Mouse (Mus musculus) kidney, postnatal 14 days (tissue): ENCODE results near the gene Lats2.
A peak's percentile ranks its signal among the peaks of the same experiment; 100 is the strongest.
"Not testable (repeated sequence)": the region's sequence is repeated elsewhere in the genome, so short reads cannot be mapped to it uniquely, and the experiment has no call there.

Experiments used
- DNase-seq: peaks from one replicate; pipeline ENCODE4 v3.0.0; 2022; ENCODE audit warnings: mixed read lengths

Lats2 gene

GRCm38 (mm10) chr14:57692517-57693130, 65.6 kb downstream of the Lats2 start:
- no peak for DNase-seq

- no peak for DNase-seq
Observed at GRCm38 (mm10) chr14:57691316-57691715, 66.9 kb downstream of the Lats2 start.

GRCm38 (mm10) chr14:57690681-57691080, 67.5 kb downstream of the Lats2 start:
- DNase-seq = no peak

DNA sequence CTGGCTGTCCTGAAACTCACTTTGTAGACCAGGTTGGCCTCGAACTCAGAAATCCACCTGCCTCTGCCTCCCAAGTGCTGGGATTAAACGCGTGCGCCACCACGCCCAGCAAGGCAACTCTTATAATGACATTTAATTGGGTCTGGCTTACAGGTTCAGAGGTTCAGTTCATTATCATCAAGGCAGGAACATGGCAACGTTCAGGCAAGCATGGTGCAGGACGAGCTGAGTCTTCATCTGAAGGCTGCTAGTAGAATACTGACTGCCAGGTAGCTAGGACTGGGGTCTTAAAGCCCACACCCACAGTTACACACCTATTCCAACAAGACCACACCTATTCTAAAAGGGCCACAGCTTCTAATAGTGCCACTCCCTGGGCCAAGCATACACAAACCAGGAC, 70.1 kb downstream of the Lats2 start:
- DNase-seq = not testable (repeated sequence)

- no peak for DNase-seq
Observed at GRCm38 (mm10) chr14:57687441-57687840, 70.7 kb downstream of the Lats2 start.

- no peak for DNase-seq
Observed at GRCm38 (mm10) chr14:57686647-57687046, 71.5 kb downstream of the Lats2 start.

DNA sequence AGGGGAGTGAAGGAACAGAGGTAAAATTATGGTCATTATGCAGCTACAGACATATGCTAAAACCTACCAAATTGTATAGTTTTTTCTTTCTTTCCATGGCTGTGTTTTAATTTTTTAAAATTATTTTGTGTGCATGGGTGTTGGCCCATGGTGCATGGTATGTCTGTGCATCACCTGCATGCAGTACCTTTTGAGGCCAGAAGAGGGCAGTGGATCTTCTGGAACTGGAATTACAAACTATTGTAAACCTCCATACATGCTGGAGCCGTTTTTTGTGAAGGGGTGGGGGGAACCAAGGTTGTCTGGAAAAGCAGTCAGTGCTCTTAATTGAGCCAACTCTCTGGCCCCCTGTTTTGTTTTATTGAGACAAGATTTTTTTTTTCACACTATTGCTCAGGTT, 73.6 kb downstream of the Lats2 start:
- DNase-seq = peak; percentile 76

- no peak for DNase-seq
Observed at GRCm38 (mm10) chr14:57682751-57683150, 75.4 kb downstream of the Lats2 start.

DNA sequence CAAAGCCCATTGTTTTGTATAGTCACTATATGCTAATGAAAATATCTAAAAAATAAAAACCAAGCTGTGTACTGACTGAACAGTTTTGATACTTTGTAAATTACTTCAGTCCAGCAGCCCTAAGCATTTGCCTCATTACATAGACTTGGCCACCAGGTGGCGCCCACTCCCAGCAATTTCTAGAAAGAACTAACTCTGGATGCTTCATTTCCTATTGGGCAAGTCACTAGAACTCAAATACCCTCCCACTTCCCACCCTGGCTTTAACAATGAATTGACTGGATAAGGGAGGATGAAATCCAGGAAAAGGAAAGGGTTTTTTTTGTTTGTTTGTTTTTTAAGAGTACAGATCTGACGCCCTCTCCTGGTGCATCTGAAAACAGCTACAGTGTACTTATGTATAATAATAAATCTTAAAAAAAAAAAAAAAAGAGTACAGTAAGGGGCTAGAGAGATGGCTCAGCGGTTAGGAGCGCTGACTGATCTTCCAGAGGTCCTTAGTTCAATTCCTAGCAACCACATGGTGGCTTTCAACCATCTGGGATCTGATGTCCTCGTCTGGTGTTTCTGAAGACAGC, 78.1 kb downstream of the Lats2 start:
- peak; percentile 90 for DNase-seq

DNA sequence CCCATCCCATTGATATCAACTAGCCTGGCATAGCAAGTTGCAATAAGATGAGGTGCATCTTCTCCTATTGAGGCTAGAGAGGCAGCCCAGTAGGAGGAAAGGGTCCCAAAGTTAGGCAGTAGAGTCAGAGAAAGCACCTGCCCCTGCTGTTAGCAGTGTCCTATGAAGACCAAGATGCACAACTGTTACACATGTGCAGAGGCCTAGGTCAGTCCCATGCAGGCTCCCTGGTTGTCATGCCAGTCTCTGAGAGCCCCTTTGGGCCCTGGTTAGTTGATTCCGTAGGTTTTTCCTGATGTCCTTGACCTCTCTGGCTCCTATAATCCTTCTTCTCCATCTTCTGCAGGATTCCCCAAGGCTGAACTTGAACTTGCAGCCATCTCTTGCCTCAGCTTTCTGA, 78.7 kb downstream of the Lats2 start:
- DNase-seq = no peak

- no peak for DNase-seq
Observed at GRCm38 (mm10) chr14:57675481-57675880, 82.7 kb downstream of the Lats2 start.

DNA sequence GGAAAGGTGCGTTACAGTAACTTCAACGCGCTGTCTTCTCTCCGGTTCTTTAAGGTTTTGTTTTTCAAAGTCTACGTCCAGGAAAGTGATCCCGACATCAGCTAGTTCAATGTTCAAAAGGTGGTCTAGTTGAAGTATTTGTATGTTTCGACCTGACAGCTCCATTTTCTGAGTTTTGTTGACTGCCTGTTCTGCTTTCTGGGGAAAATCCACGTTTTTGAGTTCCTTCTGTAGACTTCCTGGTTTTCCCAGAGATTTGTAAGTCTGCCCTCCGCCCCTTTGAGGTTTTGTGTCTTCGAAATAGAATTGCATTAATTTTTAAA, 92.6 kb downstream of the Lats2 start:
- no peak for DNase-seq

DNA sequence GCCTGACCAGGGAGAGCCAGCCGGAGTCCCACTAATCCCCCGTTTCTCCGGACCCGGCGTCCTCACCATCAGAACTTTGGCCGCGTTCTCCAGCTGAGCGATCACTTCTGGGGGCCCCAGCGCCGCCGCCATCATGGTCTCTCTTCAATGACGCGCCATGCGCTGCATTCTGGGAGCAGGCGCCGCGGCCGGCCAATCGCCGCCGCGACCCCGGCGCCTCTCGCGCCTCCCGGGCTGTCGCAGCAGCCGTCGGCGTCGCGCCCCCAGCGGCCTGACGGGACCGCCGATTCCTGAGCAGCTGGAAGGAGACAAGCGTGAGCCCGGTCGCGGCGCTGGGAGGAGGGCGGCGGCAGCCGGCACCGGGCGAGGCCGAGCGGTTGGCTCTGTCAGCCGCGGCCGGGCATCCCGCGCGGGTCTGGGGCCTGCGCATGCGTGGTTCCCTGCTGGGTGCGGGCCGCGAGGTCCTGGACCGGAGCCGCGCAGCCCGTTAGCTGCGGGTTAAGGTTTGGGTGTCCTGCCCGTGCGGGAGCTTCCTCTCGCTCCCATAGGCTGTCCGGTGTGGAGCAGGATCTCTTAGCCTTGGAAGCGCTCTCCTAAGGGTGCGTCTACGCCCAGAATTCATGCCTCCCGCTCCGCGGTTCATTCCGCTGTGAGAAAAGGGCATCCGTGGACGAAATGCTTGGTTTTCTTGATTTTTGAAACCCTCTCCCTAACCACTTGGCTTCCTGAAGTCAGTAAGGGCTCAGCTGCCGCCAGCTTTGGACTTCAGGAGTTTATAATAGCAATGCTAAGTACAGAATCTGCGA, 93.2 kb downstream of the Lats2 start, which contains the start of gene Xpo4:
Xpo4 (minus strand) TSS at position 609 of the 806 bp plus-strand sequence.
- peak; percentile 90 for DNase-seq

- no peak for DNase-seq
Observed at GRCm38 (mm10) chr14:57664311-57664821, 93.8 kb downstream of the Lats2 start.

DNA sequence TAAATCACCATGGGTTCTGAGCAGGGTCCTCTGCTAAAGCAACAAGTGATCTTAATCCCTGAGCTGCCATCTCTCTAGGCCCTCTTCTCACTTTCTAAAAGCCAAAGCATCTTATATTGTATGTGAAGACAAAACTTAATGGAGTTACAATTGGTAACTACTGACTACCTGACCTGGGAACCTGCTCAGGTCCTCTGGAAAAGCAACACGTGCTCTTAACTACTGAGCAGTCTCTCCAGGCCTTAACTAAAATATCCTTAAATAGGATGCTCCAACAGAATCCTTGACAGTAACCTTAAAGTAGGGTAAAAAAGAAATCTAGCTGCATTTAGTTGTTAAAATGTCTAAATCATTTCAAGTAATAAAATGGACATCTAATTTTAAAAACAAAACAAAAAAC, 94.6 kb downstream of the Lats2 start:
- DNase-seq = no peak

- no peak for DNase-seq
Observed at GRCm38 (mm10) chr14:57658301-57658700, 99.9 kb downstream of the Lats2 start.

- no peak for DNase-seq
Observed at GRCm38 (mm10) chr14:57657500-57657899, 100.7 kb downstream of the Lats2 start.

- not testable (repeated sequence) for DNase-seq
Observed at GRCm38 (mm10) chr14:57656519-57656918, 101.7 kb downstream of the Lats2 start.

- DNase-seq = no peak
Observed at GRCm38 (mm10) chr14:57649501-57649900, 108.7 kb downstream of the Lats2 start.

- DNase-seq = no peak
Observed at GRCm38 (mm10) chr14:57646155-57646554, 112.0 kb downstream of the Lats2 start.
